Mouse (Mus musculus): ENCODE data around the gene Vmn1r68.

Gene Vmn1r68

DNA sequence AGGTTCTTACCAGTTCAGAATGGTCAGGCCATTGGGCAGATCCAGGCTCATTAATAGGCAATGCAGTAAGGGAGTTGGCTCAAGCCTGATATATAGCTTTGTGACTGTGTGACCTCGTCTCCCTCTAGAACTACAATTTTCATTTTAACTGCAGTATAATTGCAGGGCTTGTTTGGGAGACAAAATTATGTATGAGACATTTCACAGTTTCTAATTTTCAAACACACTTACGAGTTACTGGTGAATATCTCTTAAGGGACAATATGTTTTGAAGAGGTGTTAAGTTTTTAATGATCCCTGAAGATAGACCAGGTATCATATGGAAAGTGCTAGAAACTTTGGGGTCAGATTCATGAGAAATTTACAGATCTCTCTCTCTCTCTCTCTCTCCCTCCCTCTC is at the start of gene Vmn1r68:
Gene Vmn1r68, minus strand, starts transcription at position 101 of the 400 bp plus-strand sequence.
- no peak for DNase-seq (ENCODE audit: low spot score)

DNA sequence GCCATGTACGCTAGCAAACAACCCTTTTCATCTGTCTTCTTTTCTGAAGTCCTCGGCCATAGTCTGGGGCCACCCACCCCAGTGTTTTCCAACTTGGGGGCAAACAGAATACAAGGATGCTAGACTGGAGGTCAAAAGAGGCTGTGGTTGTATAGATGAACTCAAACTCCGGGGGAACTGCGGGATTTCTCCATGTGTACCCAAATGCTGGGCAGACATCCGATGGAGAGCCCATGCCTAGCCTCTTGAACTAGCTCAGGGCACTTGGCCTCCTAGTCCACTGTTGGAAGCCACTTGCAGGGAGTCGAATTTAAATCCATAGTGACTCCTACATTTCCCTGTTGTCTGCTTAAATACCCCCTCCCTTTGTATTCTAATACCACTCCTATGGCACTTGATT is 62.7 kb downstream of the Vmn1r68 start:
- no peak for DNase-seq (ENCODE audit: low spot score)

DNA sequence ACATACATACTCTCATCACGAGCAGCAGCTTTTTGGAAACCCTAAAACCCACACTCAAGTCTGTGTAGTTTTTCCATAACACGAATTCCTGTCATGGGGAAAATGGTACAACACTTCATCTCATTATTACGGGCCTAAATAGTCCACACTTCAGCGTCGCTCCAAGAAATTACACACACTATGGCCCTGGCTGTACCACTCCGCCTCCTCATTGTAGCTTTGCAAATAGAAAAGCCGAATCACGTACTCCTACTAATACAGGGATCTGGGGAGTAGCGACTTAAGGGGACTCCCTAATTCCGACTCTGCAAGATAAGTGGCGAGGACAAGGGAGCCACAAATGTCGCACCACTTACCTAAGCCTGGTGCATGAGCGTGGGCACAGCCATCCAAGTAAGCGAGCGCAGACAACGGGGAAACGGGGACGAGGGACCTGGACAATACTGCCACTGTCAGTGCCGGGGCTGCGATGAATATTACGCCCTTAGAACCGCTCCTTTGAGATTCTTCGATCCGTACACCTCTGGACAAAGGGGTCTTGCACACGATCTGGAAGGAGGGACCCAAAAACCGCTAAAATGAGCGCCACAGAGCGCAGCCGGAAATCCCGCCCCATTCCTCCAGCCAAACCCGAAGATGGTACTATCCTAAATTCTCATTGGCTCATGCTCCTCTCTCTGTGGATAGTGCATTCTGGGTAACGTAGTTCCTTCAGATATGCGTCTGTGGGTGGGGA is 63.3 kb downstream of the Vmn1r68 start, which contains the start of gene Zik1:
Gene Zik1, minus strand, starts transcription at position 609 of the 736 bp plus-strand sequence.
- peak; percentile 63 for DNase-seq (ENCODE audit: low spot score)

DNA sequence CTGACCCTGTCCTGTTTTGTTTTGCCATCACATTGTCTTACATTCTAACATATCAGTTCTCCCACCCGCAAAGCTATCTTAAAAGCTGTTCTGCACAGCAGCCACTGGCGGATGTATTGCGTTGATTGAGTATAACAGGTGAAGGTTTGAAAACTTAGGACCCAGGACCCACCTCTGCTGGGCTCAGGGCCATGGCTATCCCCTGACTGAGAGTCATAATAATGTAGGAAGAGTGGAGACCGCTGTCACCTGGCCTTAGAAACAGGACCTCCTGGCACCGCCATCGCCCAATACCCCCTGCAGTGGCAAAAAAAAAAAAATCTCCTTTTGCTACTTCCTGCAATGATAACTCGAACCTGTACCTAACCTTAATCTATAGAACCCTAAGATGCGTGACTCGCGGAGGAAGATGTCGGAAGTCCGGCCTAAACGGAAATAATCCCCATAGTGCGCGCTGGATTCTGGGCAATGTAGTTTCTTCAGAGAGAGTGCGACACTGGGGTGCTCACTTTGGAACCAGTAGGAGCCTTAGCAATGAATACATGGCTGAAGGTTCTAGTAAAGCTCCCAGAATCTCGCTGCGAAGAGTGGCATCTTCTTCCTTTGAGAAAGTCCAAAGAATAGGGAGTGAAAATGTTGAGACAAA is 77.6 kb downstream of the Vmn1r68 start:
- DNase-seq (ENCODE audit: low spot score), result no peak

DNA sequence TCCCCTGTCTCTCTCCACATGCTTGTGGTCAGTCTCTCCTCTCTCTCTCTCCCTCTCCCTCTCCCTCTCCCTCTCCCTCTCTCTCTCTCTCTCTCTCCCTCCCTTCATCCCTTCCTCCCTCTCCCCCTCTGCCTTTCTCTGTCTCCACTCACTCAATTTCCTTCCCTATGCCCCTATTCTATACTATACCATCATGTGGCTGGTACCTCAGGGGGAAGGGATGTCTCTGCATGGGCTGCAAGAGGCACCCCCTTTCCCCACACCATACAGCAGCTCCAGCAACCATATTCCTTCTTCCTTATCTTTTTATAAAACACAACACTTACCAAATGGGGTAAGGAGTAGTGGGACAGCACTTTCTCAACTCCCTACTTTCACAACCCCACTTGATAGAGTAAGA is 78.5 kb downstream of the Vmn1r68 start:
- no peak for DNase-seq (ENCODE audit: low spot score)

DNA sequence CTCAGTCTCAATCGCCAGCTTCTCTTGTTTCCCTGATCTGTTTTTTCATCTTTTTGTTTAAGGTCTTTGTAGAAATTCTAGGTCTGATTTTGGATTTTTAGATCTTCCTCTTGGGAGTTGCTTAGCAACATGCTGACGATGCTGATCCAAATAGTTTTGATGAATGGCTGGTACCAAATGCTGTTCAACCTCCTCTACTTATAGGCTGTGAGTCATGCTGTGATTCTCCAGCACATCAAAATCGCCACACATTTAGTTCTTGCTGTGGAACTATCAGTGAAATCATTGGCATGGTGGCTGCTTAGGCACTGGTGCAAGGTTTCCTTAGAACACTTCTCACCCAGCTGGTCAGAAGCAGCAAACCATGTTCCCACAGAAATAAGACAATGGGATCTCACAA is 100.1 kb downstream of the Vmn1r68 start:
- no peak for DNase-seq (ENCODE audit: low spot score)
